Mouse (Mus musculus) gastrocnemius, postnatal 14 days (tissue): ENCODE measurements at regions not wholly inside any gene's neighbourhood (a gene's known extent, or its start where the extent isn't known, plus 50 kb on each side); places are given as distances from the start of the nearest gene placed in this dataset.

Experiments used
- DNase-seq: peaks from one replicate; pipeline ENCODE4 v3.0.0; 2021; ENCODE audit warnings: mixed read lengths
- intact Hi-C: fragments of 180-260 bp; cut with DNase I; formaldehyde crosslinking; loops from one replicate; pipeline ENCODE4 v1.15.1; 2025; ENCODE audit warnings: low total_unique reads

DNA sequence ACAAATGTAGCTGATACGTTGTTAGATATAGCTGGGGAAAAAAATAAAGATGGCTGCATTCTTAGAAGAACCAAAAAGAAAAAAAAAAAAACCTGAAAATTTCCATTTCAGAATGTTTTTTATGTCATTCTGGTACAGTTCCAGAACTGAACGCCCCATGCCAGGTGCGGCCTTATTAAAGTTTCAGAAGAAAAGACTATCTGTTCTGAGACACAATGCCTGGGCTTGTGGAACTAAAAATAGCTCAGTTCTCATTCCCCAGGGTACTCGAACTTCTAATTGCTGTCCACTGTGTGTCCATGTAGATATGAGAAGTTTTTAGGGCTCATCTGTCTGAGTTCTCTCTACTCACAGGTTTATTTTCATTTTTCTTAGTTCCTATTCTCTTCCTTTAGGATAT, 131.7 kb upstream of the Adamts9 start:
- intact Hi-C loops: no loop called here
- no peak for DNase-seq

GRCm38 (mm10) chr6:93070916-93071315, 127.6 kb upstream of the Adamts9 start:
- intact Hi-C loops: no loop called here
- DNase-seq: no peak

DNA sequence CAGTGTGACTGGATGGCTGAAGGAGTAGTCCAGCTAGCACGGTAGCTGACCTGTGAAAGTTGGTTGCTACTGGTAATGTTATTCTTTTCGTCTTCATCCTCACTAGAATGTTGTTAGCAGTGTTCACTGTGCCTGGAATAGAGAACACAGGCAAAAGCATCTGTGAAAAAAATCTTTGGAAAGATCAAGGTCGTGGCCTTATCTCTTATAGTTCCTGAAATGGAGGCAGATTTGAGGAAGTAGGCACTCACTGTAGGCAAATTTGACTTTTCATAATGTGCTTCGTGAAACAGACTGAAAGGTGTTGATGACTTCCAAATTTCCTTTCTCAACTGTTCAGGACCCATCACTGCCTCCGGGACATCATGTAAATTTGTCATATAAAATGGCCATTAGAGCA, 124.5 kb upstream of the Adamts9 start:
- intact Hi-C loops: no loop called here
- no peak for DNase-seq

DNA sequence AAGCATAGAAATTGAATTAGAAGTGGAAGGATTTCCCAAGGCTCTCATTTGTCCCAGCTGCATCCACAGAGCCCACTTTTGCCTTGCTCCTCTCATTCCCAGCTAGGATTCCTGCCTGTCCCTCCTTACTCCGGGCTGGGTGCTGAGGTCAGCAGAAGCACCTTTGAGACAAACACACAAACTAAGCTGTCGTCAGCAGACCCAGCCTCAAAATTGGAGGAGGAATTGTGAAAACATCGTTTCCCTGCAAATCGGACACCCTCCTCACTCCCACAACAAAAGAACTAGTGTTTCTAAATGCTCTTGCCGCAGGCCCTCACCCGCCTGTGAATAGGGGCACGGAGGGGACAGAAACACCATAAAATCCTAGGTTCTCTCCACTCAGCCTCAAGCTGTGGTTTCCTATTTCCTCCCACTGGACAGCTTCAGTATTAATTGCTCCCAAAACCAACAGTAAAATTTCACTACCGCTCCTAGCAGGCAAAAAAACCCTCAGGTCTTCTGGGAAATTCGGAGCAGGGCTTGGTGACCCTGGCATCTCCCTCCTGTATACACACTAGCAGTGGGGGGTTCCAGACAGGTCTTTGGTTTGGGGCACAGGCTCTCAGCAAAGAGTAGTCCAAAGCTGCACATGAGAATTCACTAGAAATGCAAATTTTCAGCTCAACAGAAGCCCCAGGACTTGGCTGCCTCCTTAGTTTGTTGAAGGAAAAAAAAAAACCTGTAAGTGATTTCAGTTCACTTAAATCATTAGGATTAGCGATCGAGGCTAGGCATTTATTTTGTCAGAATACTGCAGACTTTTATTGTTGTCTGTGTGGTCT, 123.5 kb upstream of the Adamts9 start:
- intact Hi-C loops: no loop called here
- DNase-seq: peak; percentile 9

DNA sequence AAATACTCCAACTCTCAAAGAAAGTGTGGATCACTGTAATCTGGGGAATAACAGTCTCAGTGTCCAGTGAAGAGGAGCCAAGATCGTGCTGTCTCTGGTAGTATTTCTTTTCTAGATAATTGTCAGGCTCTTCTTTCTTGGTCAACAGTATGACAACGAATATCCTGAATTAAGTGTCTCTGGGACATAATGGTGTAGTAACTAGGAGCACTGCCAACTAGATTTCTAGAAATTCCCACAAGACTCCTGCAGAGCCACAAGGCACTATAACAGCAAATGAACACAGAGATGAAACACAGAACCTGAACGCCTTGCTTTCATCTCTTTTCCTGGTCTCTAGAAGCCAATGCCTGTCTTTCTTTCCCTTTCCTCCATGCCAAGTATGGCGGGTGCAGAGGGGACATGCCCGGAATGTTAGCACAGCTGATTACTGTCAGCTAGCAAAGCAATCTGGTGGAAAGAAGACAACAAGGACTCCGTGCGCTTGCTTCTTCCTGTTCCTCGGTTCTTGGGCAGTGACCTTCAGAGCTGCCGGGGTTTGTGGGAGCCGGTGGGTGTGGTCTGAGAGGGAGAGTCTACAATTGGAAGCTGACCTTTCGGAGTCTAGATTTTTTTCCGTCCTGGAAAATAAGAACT, 122.7 kb upstream of the Adamts9 start:
- DNase-seq: peak; percentile 58
- intact Hi-C loops: no loop called here

- peak; percentile 23 for DNase-seq
- intact Hi-C loops: no loop called here
Measured at GRCm38 (mm10) chr6:93065366-93065765, 122.1 kb upstream of the Adamts9 start.

DNA sequence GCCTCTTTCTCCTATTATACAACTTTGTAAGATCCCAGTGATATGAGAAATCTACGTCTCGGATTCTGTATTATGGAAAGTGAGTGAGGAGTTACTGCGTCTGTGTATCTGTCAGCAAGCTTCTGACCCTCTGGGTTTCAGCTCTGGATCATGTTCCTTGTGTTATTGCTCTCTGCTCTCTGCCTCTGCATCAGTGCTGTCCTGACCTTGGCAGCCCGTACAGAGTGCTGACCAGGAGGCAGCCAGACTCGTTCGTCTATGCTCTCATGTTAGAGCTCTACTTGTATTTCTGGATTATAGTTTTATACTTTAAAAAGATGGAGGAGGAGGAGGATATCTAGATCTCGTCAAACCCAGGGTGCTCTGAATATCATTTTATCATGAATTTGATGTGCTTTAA, 121.1 kb upstream of the Adamts9 start:
- intact Hi-C loops: no loop called here
- no peak for DNase-seq

- no peak for DNase-seq
- intact Hi-C loops: no loop called here
Measured at GRCm38 (mm10) chr6:93061741-93062140, 118.4 kb upstream of the Adamts9 start.

DNA sequence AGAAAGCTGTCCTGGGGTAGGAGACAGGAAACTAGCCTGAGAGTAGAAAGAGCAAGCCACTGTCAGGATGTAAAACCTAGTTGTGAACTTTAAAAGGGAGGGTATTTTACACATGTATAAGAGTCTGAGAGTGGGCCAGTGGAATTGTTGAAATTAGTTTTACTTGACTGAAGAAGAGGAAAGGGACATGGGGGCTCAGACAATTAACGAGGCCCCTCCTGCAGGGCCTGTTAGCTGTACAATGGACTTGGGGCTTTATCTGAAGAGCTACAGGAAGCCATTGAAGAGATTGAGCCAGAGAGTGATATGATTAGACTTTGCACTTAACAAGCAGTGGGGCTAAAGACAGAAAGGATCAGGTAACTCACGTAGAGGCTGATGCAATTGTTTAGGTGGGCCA, 102.2 kb upstream of the Adamts9 start:
- intact Hi-C loops: no loop called here
- no peak for DNase-seq

GRCm38 (mm10) chr6:93041041-93041440, 97.7 kb upstream of the Adamts9 start:
- no peak for DNase-seq
- intact Hi-C loops: no loop called here

GRCm38 (mm10) chr6:93031812-93032330, 88.6 kb upstream of the Adamts9 start:
- intact Hi-C loops: no loop called here
- DNase-seq: no peak

- intact Hi-C loops: no loop called here
- peak; percentile 64 for DNase-seq
Measured at GRCm38 (mm10) chr6:93026068-93027022, 83.1 kb upstream of the Adamts9 start.

DNA sequence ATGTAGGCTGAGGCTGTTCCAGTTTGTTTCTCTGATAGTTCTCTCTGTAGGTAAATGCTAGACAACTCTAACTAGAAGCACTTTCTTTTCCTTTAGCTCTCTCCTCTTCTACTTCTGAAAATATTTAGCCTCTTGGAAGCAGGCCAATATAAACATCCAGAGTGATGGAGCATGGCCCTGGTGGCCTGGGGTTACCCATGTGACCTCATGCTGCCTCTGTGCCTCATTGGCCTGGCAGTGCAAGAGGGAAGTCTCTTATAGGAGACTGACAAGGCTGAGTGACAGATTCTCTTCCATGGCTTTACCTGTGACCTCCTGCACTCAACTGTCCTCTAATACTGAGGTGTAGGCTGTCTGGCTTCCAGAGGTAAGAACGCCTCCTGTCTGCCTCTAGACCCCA, 71.2 kb upstream of the Adamts9 start:
- no peak for DNase-seq
- intact Hi-C loops: no loop called here

- no peak for DNase-seq
- intact Hi-C loops: no loop called here
Measured at GRCm38 (mm10) chr6:93011906-93012305, 68.6 kb upstream of the Adamts9 start.

DNA sequence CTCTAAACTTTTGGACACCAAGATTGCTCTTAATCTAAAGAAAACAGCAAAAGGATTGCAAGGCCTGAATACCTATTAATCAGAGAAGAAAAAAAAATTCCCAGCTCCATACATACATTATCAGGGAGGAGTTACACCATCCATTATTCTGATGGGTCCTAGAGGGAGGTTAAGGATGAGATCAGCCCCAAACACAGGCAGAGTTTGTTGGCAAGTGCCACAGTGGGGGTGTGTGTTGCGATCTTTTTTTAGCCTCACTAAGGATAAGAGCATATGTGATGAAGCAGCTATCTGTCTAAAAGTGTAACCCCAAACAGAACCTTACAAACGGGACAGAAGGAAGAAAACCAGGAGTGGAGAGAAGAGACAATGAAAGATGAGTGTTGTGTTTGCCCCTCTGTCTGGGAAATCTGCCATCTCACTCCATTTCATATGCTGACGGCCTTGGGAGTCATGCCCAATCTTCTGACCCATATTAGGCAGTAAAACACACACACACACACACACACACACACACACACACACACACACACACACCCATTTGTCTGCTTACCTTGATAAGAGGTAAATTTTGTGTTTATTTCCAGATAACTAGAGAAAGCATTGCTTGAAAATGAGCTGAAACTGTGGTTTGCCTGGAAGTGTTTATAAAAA, 61.4 kb upstream of the Adamts9 start:
- DNase-seq: no peak
- intact Hi-C loops: no loop called here

DNA sequence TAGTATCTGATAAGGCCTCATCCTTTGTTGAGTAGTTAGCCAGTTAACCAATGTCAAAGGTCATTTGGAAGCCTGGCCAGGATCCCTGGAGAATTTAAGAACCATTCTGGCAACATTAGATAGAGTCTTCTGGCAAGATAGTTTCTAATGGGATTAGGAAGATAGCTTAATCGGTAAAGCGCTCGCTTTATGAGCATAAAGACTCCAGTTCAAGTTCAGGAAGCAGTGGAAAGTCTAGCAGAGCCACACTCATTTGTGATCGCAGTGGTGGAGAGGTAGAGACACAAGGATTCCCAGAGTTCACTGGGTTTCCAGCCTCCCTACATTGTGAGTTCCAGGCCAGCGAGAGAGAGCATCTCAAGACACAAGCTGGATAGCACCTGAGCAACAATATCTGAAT, 60.5 kb upstream of the Adamts9 start:
- intact Hi-C loops: no loop called here
- no peak for DNase-seq

DNA sequence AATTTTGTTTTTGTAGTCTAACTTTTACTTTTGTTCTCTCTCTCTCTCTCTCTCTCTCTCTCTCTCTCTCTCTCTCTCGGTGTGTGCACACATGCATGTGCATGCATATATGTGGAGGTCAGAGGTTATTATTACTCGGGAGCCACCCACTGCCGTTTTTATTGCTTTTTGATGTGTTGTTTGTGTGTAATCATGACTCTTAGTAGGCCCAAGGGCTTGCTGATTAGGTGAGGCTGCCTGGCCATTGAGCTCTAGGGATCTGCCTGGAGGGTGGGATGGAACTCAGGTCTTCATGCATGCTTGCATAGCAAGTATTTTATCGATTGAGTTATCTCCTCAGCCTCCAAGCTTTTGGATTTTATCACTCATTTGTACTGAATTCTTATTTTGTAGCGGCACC, 50.4 kb upstream of the Adamts9 start:
- DNase-seq: no peak
- intact Hi-C loops: no loop called here
